Mouse (Mus musculus) kidney, adult 2 months (tissue): ENCODE results near the gene Apoh.

Source experiments
- CTCF ChIP-seq: fragments of 200-500 bp; conservative IDR thresholded peaks from 2 replicates; pipeline ENCODE4 v1.5.1; 2011; ENCODE audit warnings: low read depth, mild to moderate bottlenecking, control low read depth, low read length, moderate library complexity, mixed read lengths; ENCODE audit not compliant: insufficient read depth, insufficient read length
- POLR2A ChIP-seq: fragments of 200-500 bp; IDR thresholded peaks from one replicate; pipeline ENCODE4 v1.6.1; 2011; ENCODE audit warnings: low read depth, low read length, control low read depth

DNA sequence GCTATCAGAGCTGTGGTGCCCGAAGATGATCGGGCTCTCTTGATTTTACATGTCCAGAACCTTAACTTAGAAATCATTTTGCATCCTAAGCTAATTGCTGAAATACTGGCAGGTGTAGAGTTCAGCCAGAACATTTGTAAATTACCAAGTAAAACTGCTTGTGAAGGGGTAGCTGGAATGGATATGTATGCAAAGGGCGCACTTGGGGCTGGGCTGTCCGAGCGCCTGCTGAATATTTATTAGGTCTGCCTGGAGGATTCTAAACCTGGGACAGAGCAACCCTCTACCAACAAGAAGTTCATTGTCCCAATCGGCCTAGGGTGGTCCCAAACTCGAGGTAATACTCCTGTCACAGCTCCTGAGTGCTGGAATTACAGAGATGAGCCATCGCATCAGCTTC, 1.6 kb downstream of the Apoh start:
- TF ChIP-seq POLR2A (no peak), CTCF (no peak)
